Mouse (Mus musculus) liver, postnatal 0 days (tissue): ENCODE results near the gene Isca2. TPM values are rescaled to one million over a fixed set of nuclear protein-coding genes. Genes with fewer than 3 reads are reported as not detected.

Experiments used
- ATAC-seq: fragments of 200-750 bp; cut with Nextera tagmentation; 2 replicates; pipeline ENCODE4 v1.8.0; 2017; ENCODE audit warnings: mild to moderate bottlenecking, moderate library complexity
- DNase-seq: peaks from one replicate; pipeline ENCODE4 v3.0.0-alpha.2; 2016
- H3K27ac ChIP-seq: fragments of 300-500 bp; sonication (generic); 2 replicates; pipeline ENCODE4 v1.5.1; 2014; ENCODE audit warnings: antibody characterized with exemption, moderate library complexity, mild to moderate bottlenecking, low read depth
- H3K27me3 ChIP-seq: fragments of 300-500 bp; sonication (generic); 2 replicates; pipeline ENCODE4 v1.6.1; 2014; ENCODE audit warnings: low read length, control low read depth, mixed read lengths; ENCODE audit not compliant: insufficient read depth
- H3K36me3 ChIP-seq: fragments of 300-500 bp; sonication (generic); replicated peaks from 2 replicates; pipeline ENCODE4 v1.6.1; 2014; ENCODE audit warnings: mild to moderate bottlenecking, control low read depth, low read length, moderate library complexity, mixed read lengths; ENCODE audit not compliant: insufficient read depth
- H3K4me1 ChIP-seq: fragments of 300-500 bp; sonication (generic); 2 replicates; pipeline ENCODE4 v1.6.1; 2014; ENCODE audit warnings: antibody characterized with exemption, mild to moderate bottlenecking, control low read depth; ENCODE audit not compliant: insufficient read depth
- H3K4me2 ChIP-seq: fragments of 300-500 bp; sonication (generic); 2 replicates; pipeline ENCODE4 v1.6.1; 2014; ENCODE audit warnings: low read depth, mild to moderate bottlenecking, low read length, moderate library complexity, mixed read lengths
- H3K4me3 ChIP-seq: fragments of 300-500 bp; sonication (generic); 2 replicates; pipeline ENCODE4 v1.5.1; 2014; ENCODE audit warnings: low read depth, low read length
- H3K9ac ChIP-seq: fragments of 300-500 bp; sonication (generic); replicated peaks from 2 replicates; pipeline ENCODE4 v1.6.1; 2014; ENCODE audit warnings: mild to moderate bottlenecking, moderate library complexity
- H3K9me3 ChIP-seq: fragments of 300-500 bp; sonication (generic); 2 replicates; pipeline ENCODE4 v1.6.1; 2016; ENCODE audit warnings: mild to moderate bottlenecking, control low read depth, low read length, mixed read lengths
- CTCF ChIP-seq: sonication (generic); IDR thresholded peaks from 2 replicates; pipeline ENCODE4 v1.5.1; 2016; ENCODE audit warnings: antibody characterized with exemption, low read depth
- EP300 ChIP-seq: IDR thresholded peaks from 2 replicates; pipeline ENCODE4 v1.6.1; 2016; ENCODE audit warnings: antibody characterized with exemption, low read depth, mild to moderate bottlenecking
- WGBS: fragments of 180-500 bp; shearing (Covaris S2); extraction: QIAGEN DNeasy Blood & Tissue Kit; methylation state at CpG from one replicate; pipeline ENCODE4 v1.1.7; 2014; ENCODE audit not compliant: insufficient replicate concordance; 5-methylcytosine and 5-hydroxymethylcytosine counted together
- polyA plus RNA-seq: library from polyadenylated mRNA; unstranded; fragments of >200 nt; fragmentation: Nextera tagmentation; extraction: Ambion mirVana; gene quantifications from 2 replicates; pipeline ENCODE4 v1.2.1, GENCODE M21; 2015

Isca2 gene
- polyA plus RNA-seq, 1 experiment from 2014 or later: 97.5 TPM

DNA sequence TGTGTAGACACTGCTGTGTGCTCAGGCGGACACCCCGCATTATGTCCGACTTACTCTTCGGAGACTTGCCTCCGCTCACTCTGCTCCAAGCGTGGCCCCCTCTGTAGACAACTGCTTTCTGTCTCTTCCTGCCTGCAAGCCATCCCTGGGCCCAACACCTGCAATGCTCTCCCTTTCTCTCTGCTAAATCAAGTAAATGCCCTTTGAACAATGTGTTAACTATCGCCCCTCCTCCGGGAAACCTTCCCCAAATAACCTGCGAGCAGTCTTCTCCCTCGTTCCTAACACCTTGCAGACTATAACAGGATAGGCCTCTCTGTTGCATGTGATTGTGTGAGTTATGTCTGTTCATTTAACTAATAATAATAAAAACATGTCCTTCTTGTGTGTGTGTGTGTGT lies 29.6 kb upstream of the Isca2 start:
- H3K27me3 ChIP-seq: no peaks in the 10 kb centered on the region
- TF ChIP-seq EP300: no peak
- TF ChIP-seq CTCF: no peak
- H3K4me3 ChIP-seq: no peak overlapping the region
- DNase-seq: no peak
- H3K9ac ChIP-seq: no peak overlapping the region
- no peak for ATAC-seq
- WGBS: 72% methylated on average over 10 of the region's 10 CpGs
- no peak overlapping the region for H3K4me2 ChIP-seq
- peaks cover 7% of the 10 kb centered on the region; the same call in 1 of the 2 replicates for H3K4me1 ChIP-seq
- no peaks in the 10 kb centered on the region for H3K9me3 ChIP-seq
- H3K27ac ChIP-seq: no peak overlapping the region
- H3K36me3 ChIP-seq: no peaks in the 10 kb centered on the region

DNA sequence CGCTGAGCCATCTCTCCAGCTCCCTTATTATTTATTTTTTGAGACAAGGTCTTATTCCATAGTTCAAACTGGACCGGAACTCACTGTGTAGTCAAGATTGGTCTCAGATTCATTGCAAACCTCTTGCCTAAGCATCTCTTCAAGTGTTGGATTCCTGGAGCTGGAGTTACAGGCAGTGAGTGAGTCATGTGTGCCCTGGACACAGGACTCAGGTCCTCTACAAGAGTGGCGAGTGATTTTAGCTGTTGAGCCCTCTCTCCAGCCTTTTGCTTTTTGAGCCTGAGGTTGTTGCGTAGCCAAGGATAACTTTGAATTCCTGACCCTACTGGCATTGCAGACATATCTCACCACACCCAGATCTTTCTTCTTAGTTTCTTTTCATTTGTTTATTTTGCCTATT lies 27.4 kb upstream of the Isca2 start:
- Histone ChIP-seq H3K4me2 (no peak overlapping the region), H3K9me3 (no peaks in the 10 kb centered on the region), H3K27ac (no peak overlapping the region), H3K27me3 (no peaks in the 10 kb centered on the region), H3K4me1 (peaks cover 10% of the 10 kb centered on the region; the same call in 1 of the 2 replicates), H3K9ac (no peak overlapping the region), H3K36me3 (no peaks in the 10 kb centered on the region), H3K4me3 (no peak overlapping the region)
- no peak for ATAC-seq
- DNase-seq: no peak
- no peak for TF ChIP-seq EP300
- no peak for TF ChIP-seq CTCF
- WGBS: 76% methylated on average over 4 of the region's 4 CpGs

DNA sequence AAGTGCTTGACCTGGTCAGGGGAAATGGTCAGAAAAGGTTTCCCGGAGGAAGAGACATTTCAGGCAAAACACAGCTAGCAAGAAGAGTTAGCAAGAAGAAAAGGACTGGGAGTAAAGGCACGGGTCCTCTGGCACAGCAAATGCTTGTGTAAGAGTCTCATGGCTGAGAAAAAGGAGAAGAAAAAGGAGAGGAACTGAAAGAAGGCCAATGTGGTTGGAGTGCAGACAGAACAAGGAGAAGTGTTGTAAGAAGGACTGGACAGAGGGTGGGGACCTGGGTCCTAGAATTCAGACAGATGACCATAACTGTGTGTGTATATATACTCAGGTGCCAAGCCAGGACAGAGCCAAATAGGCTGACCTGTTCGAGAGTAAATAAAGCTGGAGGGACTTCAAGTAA lies 24.9 kb upstream of the Isca2 start:
- no peaks in the 10 kb centered on the region for H3K9me3 ChIP-seq
- no peaks in the 10 kb centered on the region for H3K27me3 ChIP-seq
- 38% methylated on average over 3 of the region's 3 CpGs for WGBS
- H3K4me1 ChIP-seq: peaks cover 12% of the 10 kb centered on the region
- H3K4me2 ChIP-seq: no peak overlapping the region
- no peak overlapping the region for H3K9ac ChIP-seq
- TF ChIP-seq CTCF (no peak), EP300 (no peak)
- no peak for DNase-seq
- H3K27ac ChIP-seq: peak overlapping the region; percentile 39; the same call in 1 of the 2 replicates
- H3K4me3 ChIP-seq: no peak overlapping the region
- no peak for ATAC-seq
- H3K36me3 ChIP-seq: no peaks in the 10 kb centered on the region

DNA sequence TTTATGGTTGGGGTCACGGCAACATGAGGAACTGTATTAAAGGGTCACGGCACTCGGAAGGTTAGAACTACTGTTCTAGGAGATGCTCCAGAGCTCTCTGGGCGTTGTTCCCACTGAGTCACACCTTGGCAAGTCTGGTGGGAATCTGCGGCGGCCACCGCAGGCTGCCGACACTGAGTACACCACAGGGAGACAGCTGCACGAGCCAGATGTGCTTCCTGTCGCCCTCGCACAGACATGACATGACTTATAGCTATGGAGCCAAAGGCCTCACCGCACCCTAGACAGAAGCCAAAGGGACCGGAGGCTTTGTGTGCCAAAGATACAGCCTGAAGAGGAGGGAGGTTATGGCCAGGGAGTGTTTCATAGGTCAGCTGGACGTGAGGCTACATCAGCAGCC lies 22.4 kb upstream of the Isca2 start:
- H3K27me3 ChIP-seq: no peaks in the 10 kb centered on the region
- peaks cover 12% of the 10 kb centered on the region for H3K4me1 ChIP-seq
- 39% methylated on average over 14 of the region's 14 CpGs for WGBS
- peaks cover 2% of the 10 kb centered on the region; the same call in 1 of the 2 replicates for H3K36me3 ChIP-seq
- ATAC-seq: peak; percentile 48
- DNase-seq: no peak
- no peak for TF ChIP-seq EP300
- no peak for TF ChIP-seq CTCF
- H3K4me2 ChIP-seq: no peak overlapping the region
- no peaks in the 10 kb centered on the region for H3K9me3 ChIP-seq
- no peak overlapping the region for H3K9ac ChIP-seq
- H3K4me3 ChIP-seq: no peak overlapping the region
- peak overlapping the region; percentile 57; the same call in 1 of the 2 replicates for H3K27ac ChIP-seq

DNA sequence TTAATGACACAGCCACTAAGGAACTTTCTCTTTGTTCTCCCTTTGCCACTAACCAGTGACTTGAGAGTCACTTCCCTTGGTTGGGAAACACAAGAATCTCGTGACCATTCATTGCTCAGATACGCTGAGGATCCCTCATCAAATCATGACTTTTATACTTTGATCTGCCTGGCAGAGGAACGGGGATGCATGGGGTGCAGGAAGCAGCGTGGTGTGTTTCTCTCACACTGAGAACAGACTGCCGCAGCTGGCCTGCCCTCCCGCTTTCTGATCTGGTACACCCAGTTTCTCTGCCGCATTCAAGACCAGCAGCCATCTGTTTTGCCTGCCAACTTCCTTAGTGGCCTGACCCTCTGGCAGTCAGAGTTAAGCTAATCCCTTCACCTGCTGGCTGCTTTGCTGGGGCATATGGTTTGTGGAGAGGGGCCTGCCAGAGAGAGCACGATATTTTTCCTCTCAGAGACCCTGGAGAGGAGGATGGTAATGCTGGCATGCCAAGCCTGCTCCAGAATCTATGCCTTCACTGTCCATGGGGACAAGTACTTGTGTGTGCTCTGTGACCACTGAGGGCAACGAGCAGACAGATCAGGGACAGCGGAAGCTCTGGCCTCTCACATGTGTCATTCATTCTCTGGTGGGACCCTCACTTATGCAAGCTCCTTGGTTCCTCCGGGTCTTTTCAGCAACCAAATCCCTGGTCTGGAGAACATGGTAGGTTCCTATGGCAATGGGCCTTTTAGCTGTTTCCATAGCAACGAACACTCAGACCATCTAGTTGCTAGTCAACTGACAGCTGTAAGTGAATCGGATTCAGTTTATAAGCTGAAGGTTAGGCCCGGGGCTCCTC lies 20.7 kb upstream of the Isca2 start:
- DNase-seq (peak; percentile 38), ATAC-seq (peak; percentile 29; the same call in 1 of the 2 replicates)
- peaks cover 8% of the 10 kb centered on the region; the same call in 1 of the 2 replicates for H3K4me1 ChIP-seq
- H3K27me3 ChIP-seq: no peaks in the 10 kb centered on the region
- 40% methylated on average over 14 of the region's 14 CpGs for WGBS
- H3K9ac ChIP-seq: no peak overlapping the region; the same call in 1 of the 2 replicates
- H3K36me3 ChIP-seq: peaks cover 16% of the 10 kb centered on the region
- H3K9me3 ChIP-seq: no peaks in the 10 kb centered on the region
- TF ChIP-seq EP300: no peak
- TF ChIP-seq CTCF: no peak
- H3K4me2 ChIP-seq: peak overlapping the region; percentile 45
- H3K4me3 ChIP-seq: no peak overlapping the region
- peak overlapping the region; percentile 72 for H3K27ac ChIP-seq

DNA sequence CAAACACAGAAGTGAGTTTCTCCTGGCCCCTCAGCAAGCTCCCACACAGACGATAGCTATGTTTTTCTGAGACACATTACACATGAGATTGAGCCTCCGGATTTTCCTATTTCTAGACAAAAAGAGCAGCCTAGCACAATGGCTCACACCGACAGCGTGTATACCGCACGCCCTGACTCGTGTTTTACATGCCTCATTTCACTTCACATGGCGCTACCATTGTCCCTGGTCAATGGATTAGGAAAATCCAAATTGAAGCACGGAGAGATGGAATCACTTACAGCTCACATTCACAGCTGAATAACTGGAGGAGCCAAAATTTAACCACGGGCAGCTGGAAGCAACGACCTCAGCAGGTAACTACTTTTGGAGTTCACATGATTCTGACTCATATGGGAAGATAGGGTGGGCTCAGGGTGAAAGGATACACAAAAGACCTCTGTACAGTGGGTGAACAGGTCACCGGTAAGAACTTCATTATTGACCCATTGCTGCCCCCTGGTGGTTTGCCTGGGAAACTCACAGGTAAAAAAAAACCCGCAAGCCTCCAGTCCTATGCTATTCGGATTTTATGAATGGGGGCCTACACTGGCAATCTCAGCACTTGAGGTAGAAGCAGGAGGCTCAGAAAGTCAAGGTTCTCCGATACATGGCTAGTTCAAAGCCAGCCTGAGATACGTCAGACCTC lies 17.9 kb upstream of the Isca2 start:
- H3K9me3 ChIP-seq: no peaks in the 10 kb centered on the region
- 61% methylated on average over 16 of the region's 16 CpGs for WGBS
- DNase-seq: peak; percentile 85
- no peak overlapping the region for H3K4me3 ChIP-seq
- peaks cover 36% of the 10 kb centered on the region for H3K36me3 ChIP-seq
- H3K27me3 ChIP-seq: no peaks in the 10 kb centered on the region
- peak; percentile 77 for TF ChIP-seq CTCF
- no peak for TF ChIP-seq EP300
- ATAC-seq: no peak
- no peak overlapping the region for H3K27ac ChIP-seq
- no peak overlapping the region for H3K4me2 ChIP-seq
- no peak overlapping the region for H3K9ac ChIP-seq
- H3K4me1 ChIP-seq: peaks cover 4% of the 10 kb centered on the region; the same call in 1 of the 2 replicates
